Mouse (Mus musculus): ENCODE data around the gene Coq6.

Gene Coq6

GRCm38 (mm10) chr12:84393847-84394246 lies 32.4 kb downstream of the Coq6 start:
- in situ Hi-C loops (cut with MboI, MseI): no loop called here

GRCm38 (mm10) chr12:84396947-84397679 lies 35.7 kb downstream of the Coq6 start:
- in situ Hi-C loops (cut with MboI, MseI): no loop called here

DNA sequence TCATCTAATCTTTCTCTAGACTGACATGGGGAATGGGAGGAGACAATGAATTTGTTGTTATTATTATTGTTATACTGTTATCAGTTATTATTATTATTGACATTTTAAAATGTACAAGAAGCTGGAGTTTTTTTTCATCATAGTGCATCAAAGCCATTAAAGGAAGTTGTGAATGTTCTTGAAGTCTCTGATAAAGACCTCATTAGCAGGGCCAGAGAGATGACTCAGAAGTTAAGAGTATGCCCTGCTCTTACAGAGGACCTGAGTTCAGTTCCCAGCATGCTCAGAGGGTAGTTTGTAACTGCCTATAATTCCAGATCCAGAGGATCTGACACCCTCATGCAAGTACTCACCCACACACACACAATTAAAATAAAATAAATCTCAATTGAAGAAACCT lies 36.2 kb downstream of the Coq6 start:
- in situ Hi-C loops (cut with MboI, MseI): no loop called here

DNA sequence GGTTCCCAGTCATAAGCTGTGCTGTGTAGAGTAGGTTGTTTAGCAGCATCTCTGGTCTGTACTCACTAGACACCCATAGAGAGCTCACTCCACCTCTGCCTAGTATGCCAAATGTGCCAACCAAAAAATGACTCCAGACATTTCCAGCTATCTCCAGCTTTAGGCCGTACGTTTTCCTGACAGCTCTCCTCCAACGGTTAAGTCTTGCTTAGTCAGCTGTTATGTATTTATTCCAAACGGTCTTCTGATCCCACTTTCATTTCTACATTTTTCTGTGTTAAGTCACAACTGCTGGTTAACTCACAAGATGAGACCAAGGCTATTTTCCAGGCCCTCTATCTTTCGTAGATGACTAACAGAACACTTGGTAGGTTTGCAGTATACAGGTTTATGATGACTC lies 37.2 kb downstream of the Coq6 start:
- in situ Hi-C loops (cut with MboI, MseI): no loop called here

DNA sequence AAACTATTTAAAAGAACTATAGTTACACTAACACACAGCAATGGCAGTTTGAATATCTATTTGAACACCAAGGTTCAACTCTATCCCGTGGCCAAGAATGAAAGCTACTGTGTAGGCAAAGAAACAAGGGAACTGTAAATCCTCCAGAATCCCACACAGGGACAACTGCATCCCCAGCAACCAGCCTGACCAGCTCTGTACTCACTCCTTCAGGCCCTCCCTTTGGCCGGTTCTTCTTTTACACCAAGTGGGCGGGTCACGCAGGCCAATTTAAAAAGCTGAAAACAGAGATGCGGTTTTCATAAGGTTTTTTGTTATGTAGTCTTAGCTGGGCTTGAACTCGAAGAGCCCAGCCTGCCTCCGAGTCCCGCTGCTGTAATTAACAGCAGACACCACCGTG lies 37.7 kb downstream of the Coq6 start:
- in situ Hi-C loops (cut with MboI, MseI): no loop called here

DNA sequence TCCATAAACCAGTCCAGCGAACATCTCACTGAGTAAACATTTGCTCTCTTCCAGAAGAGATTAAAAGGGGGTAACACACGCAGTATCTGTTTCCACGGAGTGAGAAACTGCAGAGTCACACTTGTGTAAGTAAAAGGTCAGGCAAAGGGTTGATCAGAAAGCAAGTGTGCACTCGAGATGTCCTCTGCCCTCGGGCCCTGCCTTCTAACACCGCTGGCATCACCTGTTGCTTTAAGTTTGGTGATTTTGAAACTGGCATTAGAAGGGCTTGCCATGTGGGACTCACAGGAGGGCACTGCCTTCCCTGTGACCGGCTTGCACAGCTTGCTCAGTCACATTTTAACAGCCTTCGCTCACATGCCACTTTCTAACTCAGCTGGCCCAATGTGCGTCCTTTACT lies 38.2 kb downstream of the Coq6 start:
- in situ Hi-C loops (cut with MboI, MseI): no loop called here

GRCm38 (mm10) chr12:84400068-84400467 lies 38.6 kb downstream of the Coq6 start:
- in situ Hi-C loops (cut with MboI, MseI): no loop called here

DNA sequence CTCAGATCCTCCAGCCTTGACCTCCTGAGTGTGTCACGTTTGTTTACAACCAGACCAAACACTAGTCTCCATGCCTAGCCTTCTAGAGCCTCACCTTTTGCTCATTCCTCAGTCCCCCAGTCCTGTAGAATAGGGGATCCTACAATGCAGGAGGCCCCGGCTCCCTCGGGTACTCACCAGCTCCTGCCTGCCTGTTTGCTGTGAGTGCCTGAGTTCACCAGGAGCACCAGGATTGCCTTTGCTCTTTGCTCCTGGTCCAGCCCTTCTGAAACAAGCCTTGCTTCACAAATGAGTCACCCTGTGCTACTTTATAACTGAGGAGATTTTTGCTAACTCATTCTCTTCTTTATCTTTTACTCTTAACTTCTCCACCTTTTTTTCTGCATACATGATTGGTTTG lies 39.2 kb downstream of the Coq6 start:
- in situ Hi-C loops (cut with MboI, MseI): no loop called here

DNA sequence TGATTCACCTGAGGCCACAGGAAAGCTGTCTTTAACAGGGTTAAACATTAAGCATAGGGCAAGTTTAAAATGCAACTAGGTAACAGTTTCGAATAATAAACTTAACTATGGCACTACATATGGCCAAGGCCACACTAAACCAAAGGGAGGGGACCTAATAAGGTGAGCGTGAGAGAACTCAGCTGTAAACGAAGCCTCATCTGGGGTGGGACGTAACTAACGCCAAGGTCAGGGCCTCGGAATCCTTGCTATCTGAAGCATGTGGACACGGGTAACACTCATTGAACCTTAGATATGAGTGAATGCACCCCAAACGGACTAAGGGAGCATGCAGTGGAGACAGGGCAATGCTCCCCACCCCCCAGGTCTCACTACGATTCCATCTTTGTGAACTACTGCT lies 41.5 kb downstream of the Coq6 start:
- in situ Hi-C loops (cut with MboI, MseI): no loop called here

DNA sequence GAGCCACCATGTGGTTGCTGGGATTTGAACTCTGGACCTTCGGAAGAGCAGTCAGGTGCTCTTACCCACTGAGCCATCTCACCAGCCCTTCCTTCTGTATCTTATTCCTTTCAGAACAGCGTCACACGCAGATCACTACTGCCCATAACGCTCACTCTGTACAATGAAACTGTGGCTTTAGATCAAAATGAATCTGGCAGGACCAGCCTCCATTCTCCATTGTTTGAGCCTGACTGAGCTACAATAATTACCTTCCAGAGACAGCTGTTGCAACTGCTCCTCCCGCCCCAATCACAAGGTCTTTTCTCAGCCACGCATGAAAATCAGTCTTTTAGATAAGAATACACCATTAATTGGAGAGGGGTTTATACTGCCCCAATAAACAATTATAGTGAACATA lies 43.1 kb downstream of the Coq6 start:
- in situ Hi-C loops (cut with MboI, MseI): no loop called here

- in situ Hi-C loops (cut with MboI, MseI): no loop called here
These were observed 45.8 kb downstream of the Coq6 start for GRCm38 (mm10) chr12:84407259-84407658.

- in situ Hi-C loops (cut with MboI, MseI): no loop called here
These were observed 46.7 kb downstream of the Coq6 start for GRCm38 (mm10) chr12:84407874-84408818.

DNA sequence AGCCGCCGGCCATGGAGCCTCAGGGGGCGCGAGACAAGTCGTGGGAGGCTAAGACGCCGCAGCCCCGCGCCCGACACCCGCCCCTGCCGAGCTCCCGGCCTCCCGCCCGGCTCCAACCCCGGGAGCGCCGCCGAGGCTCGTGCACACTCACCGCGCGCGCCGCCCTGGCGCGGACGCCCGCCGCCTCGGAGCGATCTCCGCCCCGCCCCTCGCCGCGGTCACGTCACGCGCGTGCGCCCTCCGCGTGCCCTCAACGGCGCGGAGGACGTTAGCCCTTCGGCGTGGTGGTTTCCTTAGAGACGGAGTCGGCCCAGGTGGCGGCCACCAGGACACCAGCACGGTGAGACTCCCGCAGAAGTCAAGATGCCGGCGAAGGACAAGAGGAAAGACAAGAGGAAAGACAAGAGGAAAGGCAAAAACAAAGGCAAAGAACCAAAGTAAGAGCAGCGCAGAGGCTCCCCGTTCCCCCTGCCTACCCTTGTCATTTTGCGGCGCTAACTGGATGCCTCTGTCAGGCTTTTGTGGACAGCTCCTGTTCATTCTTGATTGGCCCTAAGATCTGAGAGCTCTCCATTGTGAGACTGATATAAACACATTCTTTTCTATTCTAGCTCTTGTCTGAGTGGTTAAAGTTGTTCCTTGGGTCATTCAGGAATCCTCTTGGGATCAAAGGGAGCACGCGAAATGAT lies 47.5 kb downstream of the Coq6 start, which contains the start of the genes Entpd5 and Bbof1:
Gene Entpd5, minus strand, starts transcription at position 211 of the 689 bp plus-strand sequence.
Gene Bbof1, plus strand, starts transcription at position 253 of the 689 bp plus-strand sequence.
- in situ Hi-C loops (cut with MboI, MseI): no loop called here

- in situ Hi-C loops (cut with MboI, MseI): no loop called here
These were observed 55.6 kb downstream of the Coq6 start, which contains the start of gene Rnf113a2 for GRCm38 (mm10) chr12:84416834-84417604. Rnf113a2 (plus strand) TSS chr12:84417196.

DNA sequence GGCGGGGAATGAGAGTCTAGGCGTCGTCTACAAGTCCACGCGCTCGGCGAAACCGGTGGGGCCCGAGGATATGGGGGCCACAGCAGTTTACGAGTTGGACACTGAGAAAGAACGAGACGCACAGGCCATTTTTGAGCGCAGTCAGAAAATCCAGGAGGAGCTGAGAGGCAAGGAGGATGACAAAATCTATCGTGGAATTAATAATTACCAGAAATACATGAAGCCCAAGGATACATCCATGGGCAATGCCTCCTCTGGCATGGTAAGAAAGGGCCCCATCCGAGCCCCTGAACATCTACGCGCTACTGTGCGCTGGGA lies 56.1 kb downstream of the Coq6 start:
- in situ Hi-C loops (cut with MboI, MseI): no loop called here
